Mouse (Mus musculus): ENCODE measurements around the gene Cd19. TPM values are rescaled to one million over a fixed set of nuclear protein-coding genes. Genes with fewer than 3 reads are reported as not detected.

The Cd19 gene
- 5.3 TPM for polyA plus RNA-seq (2017; shearing (Covaris generic))

DNA sequence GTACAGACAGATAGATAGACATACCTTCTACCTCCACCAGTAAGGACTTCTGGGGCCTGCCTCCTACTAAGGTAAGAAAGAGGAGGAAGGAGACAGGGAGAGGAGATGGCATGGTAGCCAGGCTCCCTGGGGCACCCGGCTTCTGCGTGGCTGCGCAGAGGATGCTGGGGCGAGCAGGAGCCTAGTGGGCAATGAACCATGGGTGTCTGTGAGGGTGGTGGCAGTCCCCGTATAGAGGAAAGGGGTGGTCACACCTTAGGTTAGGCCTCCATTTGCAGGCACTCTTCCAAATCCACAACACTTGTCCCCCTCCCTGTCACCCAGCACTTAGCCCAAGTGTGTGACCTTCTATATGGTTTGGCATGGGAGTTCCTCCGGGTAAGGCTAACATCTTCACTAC lies at the start of gene Cd19:
Gene Cd19 (minus strand): TSS at position 165 of the 400 bp plus-strand sequence.

DNA sequence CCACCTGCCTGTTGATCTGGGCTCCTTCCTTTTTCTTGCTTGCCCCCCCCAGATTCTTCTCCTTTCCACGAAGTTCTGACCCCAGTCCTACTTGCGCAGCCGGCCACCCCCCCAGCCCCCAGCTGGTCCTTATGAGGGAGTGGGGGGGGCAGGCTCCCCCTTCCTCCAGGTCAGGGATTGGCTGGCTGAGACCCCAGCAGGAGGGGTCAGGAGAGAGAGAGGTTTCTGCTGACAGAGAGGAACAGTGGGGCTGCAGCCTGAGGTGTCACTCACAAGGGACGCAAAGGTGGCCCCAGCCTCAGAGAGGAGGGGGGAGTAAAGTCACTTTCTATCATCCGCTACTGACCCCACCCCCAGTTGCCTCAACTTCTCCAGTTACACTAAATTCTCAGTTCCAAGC lies 48.3 kb upstream of the Cd19 start, which contains the start of gene Atp2a1:
Gene Atp2a1 (minus strand): TSS at position 105 of the 400 bp plus-strand sequence.

DNA sequence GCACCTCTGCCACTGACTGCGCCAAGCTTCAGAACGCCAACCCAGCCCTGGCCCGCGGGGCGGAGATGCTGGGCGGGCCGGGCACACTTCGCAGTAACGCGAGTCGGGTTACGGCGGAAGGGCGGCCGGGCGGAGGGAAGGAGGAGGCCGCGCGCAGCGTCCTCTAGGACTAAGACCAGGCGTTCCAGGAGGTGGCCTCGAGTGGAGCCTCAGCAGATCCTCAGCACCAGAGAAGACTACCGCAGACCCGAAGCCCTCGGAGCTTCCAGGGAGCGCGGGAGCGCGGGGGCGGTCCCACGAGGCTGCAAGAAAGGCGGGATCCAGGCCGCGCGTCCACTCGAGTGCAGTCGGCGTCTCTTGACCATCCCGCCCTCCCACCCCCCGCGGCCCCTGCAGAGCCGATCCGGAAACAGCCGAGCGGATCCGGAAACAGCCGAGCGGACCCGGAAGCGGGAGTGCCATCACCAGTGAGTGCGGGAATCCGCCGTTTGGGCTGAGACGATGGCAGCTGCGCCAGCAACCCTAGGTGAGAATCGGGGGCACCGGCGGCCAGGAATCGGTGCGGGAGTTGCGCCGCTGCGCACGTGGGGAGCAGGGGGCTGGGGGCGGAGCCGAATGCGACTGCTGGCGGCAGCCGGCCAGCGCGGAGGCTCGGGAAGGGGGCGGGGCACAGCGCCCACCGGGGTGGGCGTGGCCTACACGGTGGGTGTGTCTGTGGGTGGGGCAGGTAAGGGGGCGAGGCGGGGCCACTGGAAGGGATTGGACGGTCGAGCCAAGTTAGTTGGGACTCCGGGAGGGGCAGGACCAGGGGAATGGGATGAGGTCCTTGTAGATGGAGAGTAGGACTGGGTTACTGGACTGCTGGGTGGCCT lies 14.2 kb upstream of the Cd19 start, which contains the start of gene Rabep2:
Gene Rabep2 (plus strand): TSS at position 129 of the 872 bp plus-strand sequence.

GRCm38 (mm10) chr7:126396298-126397119 lies 18.2 kb downstream of the Cd19 start, which contains the start of gene Nfatc2ip:
TSS of gene Nfatc2ip (minus strand) at chr7:126396737.

GRCm38 (mm10) chr7:126377278-126378158 lies 37.2 kb downstream of the Cd19 start, which contains the start of gene Spns1:
TSS of gene Spns1 (minus strand) at chr7:126377450.

DNA sequence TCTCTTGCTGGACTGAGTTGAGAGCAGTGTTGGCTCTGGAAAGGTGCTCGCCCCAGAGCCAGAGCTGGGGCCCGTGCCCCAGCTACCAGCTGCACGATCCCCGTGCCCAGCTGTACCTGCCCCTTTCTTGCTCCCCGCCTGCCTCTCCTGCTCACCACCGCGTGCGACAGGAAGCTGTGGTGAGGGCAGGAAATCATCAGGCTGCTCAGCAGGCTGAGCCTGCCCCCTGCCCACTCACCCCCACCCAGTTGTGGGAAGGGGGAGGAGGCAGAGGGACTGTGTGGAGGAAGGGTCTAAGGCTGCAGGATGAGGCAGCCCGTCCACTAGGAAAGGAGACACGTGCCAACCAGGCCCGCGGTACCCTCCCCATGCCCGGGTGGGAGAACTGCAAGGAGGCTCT lies 45.3 kb downstream of the Cd19 start, which contains the start of gene Lat:
Gene Lat (minus strand): TSS at position 178 of the 400 bp plus-strand sequence.

Other genes with a start within 250 kb of the Cd19 start
- gene Xpo6, start 214.4 kb downstream of the Cd19 start, polyA plus RNA-seq (2017; shearing (Covaris generic)): 69.7 TPM
- gene Sbk1, start 142.3 kb downstream of the Cd19 start, polyA plus RNA-seq (2017; shearing (Covaris generic)): 3.7 TPM
- 827 TPM for gene Lat, start 45.3 kb downstream of the Cd19 start, polyA plus RNA-seq (2017; shearing (Covaris generic))
- gene Spns1, start 37.4 kb downstream of the Cd19 start, polyA plus RNA-seq (2017; shearing (Covaris generic)): 90.3 TPM
- gene Nfatc2ip, start 18.2 kb downstream of the Cd19 start, polyA plus RNA-seq (2017; shearing (Covaris generic)): 4.8 TPM
- gene Rabep2, start 13.9 kb upstream of the Cd19 start, polyA plus RNA-seq (2017; shearing (Covaris generic)): 70.8 TPM
- 0.24 TPM for gene Atp2a1, start 48.2 kb upstream of the Cd19 start, polyA plus RNA-seq (2017; shearing (Covaris generic))
- gene Sh2b1, start 60.5 kb upstream of the Cd19 start, polyA plus RNA-seq (2017; shearing (Covaris generic)): 43.4 TPM
- gene Tufm, start 72.5 kb upstream of the Cd19 start, polyA plus RNA-seq (2017; shearing (Covaris generic)): 130 TPM
- 36.5 TPM for gene Atxn2l, start 88.5 kb upstream of the Cd19 start, polyA plus RNA-seq (2017; shearing (Covaris generic))
- 223 TPM for gene Eif3c, start 151.5 kb upstream of the Cd19 start, polyA plus RNA-seq (2017; shearing (Covaris generic))
- 3.6 TPM for gene Apobr, start 170.1 kb upstream of the Cd19 start, polyA plus RNA-seq (2017; shearing (Covaris generic))
- gene Cln3, start 170.9 kb upstream of the Cd19 start, polyA plus RNA-seq (2017; shearing (Covaris generic)): 123 TPM
- gene Il27, start 180.1 kb upstream of the Cd19 start, polyA plus RNA-seq (2017; shearing (Covaris generic)): not detected
- not detected for gene Nupr1, start 216.0 kb upstream of the Cd19 start, polyA plus RNA-seq (2017; shearing (Covaris generic))
- gene Sgf29, start 234.4 kb upstream of the Cd19 start, polyA plus RNA-seq (2017; shearing (Covaris generic)): 107 TPM

All from inflammation-experienced regulatory T-cells, adult 16 weeks (primary cell).